Mouse (Mus musculus) forebrain, embryonic 12.5 days (tissue): Measurements from ENCODE around the gene AL732309.1. TPM values are rescaled to one million over a fixed set of nuclear protein-coding genes. Genes with fewer than 3 reads are reported as not detected.

ENCODE experiments used
- ATAC-seq: fragments of 200-750 bp; cut with Nextera tagmentation; 2 replicates; pipeline ENCODE4 v1.8.0; 2017; ENCODE audit warnings: moderate TSS enrichment; ENCODE audit not compliant: low FRiP score
- H3K27ac ChIP-seq: fragments of 300-500 bp; sonication (generic); 2 replicates; pipeline ENCODE4 v1.5.1; 2016; ENCODE audit warnings: mild to moderate bottlenecking
- H3K27me3 ChIP-seq: fragments of 300-500 bp; sonication (generic); 2 replicates; pipeline ENCODE4 v1.6.1; 2016; ENCODE audit warnings: mild to moderate bottlenecking
- H3K36me3 ChIP-seq: fragments of 300-500 bp; sonication (generic); replicated peaks from 2 replicates; pipeline ENCODE4 v1.6.1; 2016; ENCODE audit warnings: mild to moderate bottlenecking
- H3K4me1 ChIP-seq: fragments of 300-500 bp; sonication (generic); 2 replicates; pipeline ENCODE4 v1.6.1; 2016
- H3K4me2 ChIP-seq: fragments of 300-500 bp; sonication (generic); 2 replicates; pipeline ENCODE4 v1.6.1; 2016; ENCODE audit warnings: mild to moderate bottlenecking, moderate library complexity
- H3K4me3 ChIP-seq: fragments of 300-500 bp; sonication (generic); replicated peaks from 2 replicates; pipeline ENCODE4 v1.5.1; 2016; ENCODE audit warnings: mild to moderate bottlenecking
- H3K9ac ChIP-seq: fragments of 300-500 bp; sonication (generic); 2 replicates; pipeline ENCODE4 v1.6.1; 2016; ENCODE audit warnings: mild to moderate bottlenecking
- H3K9me3 ChIP-seq: fragments of 300-500 bp; sonication (generic); 2 replicates; pipeline ENCODE4 v1.6.1; 2016
- WGBS: fragments of 180-500 bp; shearing (Covaris S2); methylation state at CpG from one replicate; pipeline ENCODE4 v1.1.7; 2016; 5-methylcytosine and 5-hydroxymethylcytosine counted together
- polyA plus RNA-seq: library from polyadenylated mRNA; unstranded; fragments of >200 nt; fragmentation: Nextera tagmentation; extraction: Ambion mirVana; gene quantifications from 2 replicates; pipeline ENCODE4 v1.2.1, GENCODE M21; 2016

The AL732309.1 gene
- polyA plus RNA-seq, 1 experiment from 2014 or later: 6.0 TPM

DNA sequence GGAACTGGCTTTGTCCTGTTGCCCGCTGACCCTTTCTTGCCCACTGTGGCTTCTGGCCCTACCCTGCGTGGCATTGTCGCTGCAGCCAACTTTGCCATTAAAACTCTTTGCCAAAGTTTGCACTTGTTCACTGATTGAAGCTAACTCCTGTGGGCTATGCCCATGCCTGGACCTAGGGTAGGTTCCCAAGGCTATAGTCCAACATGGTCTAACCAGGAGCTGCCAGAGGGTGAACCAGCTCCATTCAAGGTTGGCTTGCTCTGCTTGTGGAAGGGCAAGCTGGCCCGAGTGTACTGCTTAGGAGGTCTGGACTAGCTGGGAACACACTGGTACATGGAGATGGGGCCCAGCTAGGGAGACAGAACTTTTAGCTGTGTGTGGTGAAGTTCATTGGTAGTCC, 2.5 kb downstream of the AL732309.1 start:
- Histone ChIP-seq H3K9ac (no peak overlapping the region), H3K4me2 (no peak overlapping the region), H3K27ac (no peak overlapping the region), H3K4me1 (peaks cover 31% of the 10 kb centered on the region), H3K9me3 (no peaks in the 10 kb centered on the region), H3K27me3 (peaks cover 21% of the 10 kb centered on the region), H3K4me3 (no peak overlapping the region), H3K36me3 (peaks cover 37% of the 10 kb centered on the region)
- 89% methylated on average over 4 of the region's 4 CpGs for WGBS
- ATAC-seq: no peak

DNA sequence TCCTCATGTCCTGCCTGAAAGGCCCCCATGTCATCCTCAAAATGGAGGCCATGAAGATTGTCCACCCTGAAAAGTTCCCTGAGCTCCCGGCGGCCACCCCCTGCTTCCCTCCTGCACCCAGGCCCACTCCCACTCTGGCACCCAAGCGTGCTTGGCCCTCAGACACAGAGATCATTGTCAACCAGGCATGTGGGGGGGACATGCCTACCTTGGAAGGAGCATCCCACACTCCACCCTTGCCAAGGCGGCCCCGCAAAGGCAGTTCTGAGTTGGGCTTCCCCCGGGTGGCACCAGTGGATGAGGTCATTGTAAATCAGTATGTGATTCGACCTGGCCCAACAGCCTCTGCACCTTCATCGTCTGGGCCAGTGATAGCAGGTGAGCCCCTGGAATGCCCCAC, 3.3 kb downstream of the AL732309.1 start:
- no peak for ATAC-seq
- Histone ChIP-seq H3K4me1 (peaks cover 31% of the 10 kb centered on the region), H3K4me2 (peak overlapping the region; percentile 97), H3K9me3 (no peaks in the 10 kb centered on the region), H3K36me3 (peaks cover 29% of the 10 kb centered on the region), H3K9ac (peak overlapping the region; percentile 77; the same call in 1 of the 2 replicates), H3K4me3 (no peak overlapping the region), H3K27ac (no peak overlapping the region), H3K27me3 (peaks cover 26% of the 10 kb centered on the region)
- 82% methylated on average over 8 of the region's 8 CpGs for WGBS

DNA sequence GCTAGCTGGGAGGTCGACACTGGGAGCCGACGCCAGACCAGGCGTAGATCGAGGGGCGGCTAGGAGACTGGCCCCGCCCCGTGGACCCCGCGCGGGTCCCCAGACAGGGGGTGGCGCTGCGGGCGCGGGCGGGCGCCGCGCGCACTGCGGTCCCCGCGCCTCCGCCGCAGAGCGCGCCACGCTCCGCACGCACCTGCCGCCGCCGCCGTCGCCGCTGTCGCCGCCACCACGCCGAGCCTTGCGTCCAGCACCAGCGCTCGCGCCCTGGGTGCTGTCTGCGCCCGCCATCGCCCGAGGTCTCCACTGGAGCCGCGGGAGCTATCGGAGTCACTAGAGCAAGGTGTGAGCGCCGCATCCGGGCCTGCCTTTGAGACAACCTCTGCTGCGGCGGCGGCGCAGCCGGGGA, 4.6 kb downstream of the AL732309.1 start, which contains the start of the genes Rnf208 and Cysrt1:
Gene Rnf208 (plus strand): TSS at position 155 of the 406 bp plus-strand sequence.
Gene Cysrt1 (minus strand): TSS at position 352 of the 406 bp plus-strand sequence.
- peak; percentile 60 for ATAC-seq
- Histone ChIP-seq H3K27me3 (peaks cover 32% of the 10 kb centered on the region), H3K36me3 (peaks cover 16% of the 10 kb centered on the region; the same call in 1 of the 2 replicates), H3K4me3 (peak within 1 kb of the TSS; percentile 64), H3K27ac (0 out of 2 replicates have a peak within 1 kb of the TSS, but pooled peaks have one; percentile 61), H3K4me2 (peak within 1 kb of the TSS; percentile 97), H3K4me1 (peaks cover 31% of the 10 kb centered on the region), H3K9me3 (no peaks in the 10 kb centered on the region), H3K9ac (peak within 1 kb of the TSS; percentile 77)
- WGBS: under 1% methylated on average over 32 of the region's 59 CpGs

DNA sequence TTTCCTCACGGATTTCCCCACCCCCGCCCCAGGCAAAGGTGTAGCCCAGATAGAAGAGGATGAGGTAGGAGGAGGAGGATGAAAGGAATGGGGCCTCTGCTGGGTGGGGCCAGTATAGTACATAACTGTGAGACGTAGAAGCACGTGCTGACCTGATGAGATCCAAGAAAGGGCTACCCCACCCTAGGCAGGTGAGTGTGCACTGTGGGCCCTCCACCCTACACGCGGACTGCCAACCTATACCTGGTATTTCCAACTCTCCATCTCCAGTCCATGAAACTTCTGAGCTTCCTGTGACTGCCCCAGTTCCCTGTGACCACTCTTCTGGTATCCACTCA, 5.3 kb downstream of the AL732309.1 start:
- Histone ChIP-seq H3K9ac (peak overlapping the region; percentile 77), H3K4me3 (peak overlapping the region; percentile 64), H3K27ac (0 out of 2 replicates have a peak overlapping the region, but pooled peaks have one; percentile 61), H3K27me3 (peaks cover 34% of the 10 kb centered on the region), H3K9me3 (no peaks in the 10 kb centered on the region), H3K36me3 (peaks cover 13% of the 10 kb centered on the region; the same call in 1 of the 2 replicates), H3K4me1 (peaks cover 31% of the 10 kb centered on the region), H3K4me2 (peak overlapping the region; percentile 97)
- ATAC-seq: peak; percentile 25
- 24% methylated on average over 6 of the region's 6 CpGs for WGBS

DNA sequence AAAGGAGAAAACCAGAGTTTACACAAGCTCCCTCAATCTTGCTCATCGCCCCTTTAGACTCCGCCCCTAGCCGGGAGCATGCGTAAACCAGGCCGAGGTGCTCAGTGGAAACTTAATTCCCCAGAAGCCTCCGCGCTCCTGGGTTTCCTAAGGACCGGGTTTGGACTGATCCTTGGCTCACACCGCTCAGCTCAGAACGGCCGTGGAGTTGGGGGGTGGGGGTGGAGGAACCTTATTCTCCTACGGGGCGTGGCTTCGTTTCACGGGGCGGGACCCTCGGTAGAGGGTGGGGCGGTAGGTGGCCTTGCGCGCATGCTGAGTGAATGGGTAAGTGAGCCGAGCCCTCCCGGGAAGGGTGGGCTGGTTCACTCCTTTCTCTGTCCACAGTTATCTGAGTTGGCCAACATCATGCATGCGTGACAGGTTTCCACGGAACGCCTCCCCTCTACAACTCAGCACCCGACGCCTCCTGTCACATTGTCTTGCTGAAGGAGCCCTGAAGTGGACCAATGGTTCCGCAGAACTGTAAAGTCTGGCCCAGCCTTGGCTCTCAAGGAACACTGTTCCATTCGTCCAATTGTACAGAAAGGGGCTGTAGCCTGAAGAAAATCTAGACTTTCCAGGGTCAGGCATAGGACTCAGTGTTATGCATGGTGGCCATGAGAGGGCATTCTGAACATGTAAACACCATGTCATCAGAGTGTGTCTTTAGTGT, 5.8 kb downstream of the AL732309.1 start:
- WGBS: 1% methylated on average over 29 of the region's 29 CpGs
- peaks cover 40% of the 10 kb centered on the region for H3K27me3 ChIP-seq
- peak; percentile 80 for ATAC-seq

DNA sequence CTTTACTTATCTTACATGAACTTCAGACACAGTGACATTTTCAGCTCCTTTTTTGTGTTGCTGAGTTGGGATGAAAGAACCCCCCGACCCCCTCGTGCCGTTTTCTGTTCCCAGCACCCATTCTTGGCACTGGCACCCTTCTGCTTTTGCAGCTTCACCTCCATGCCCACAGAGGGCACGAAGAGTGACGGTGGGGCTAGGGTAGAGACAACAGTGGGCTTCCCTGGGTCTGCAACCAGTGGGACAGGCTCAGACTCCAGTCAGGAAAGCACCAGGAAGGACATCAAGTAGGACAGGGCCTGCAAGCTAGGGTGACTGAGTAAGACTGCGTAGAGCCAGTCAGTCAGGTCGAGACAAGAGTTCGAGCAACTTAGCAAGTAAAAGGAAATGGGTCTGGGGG, 6.4 kb downstream of the AL732309.1 start:
- Histone ChIP-seq H3K4me3 (peak overlapping the region; percentile 64), H3K4me2 (peak overlapping the region; percentile 97), H3K27ac (0 out of 2 replicates have a peak overlapping the region, but pooled peaks have one; percentile 61), H3K4me1 (peaks cover 31% of the 10 kb centered on the region), H3K27me3 (peaks cover 45% of the 10 kb centered on the region), H3K36me3 (0 out of 2 replicates have a peak, but pooled peaks cover 3% of the 10 kb centered on the region), H3K9ac (no peak overlapping the region), H3K9me3 (no peaks in the 10 kb centered on the region)
- peak; percentile 11 for ATAC-seq
- WGBS: 46% methylated on average over 8 of the region's 8 CpGs

More for the DNA sequence above, 5.8 kb downstream of the AL732309.1 start:
- Histone ChIP-seq H3K36me3 (peaks cover 9% of the 10 kb centered on the region; the same call in 1 of the 2 replicates), H3K4me1 (peaks cover 31% of the 10 kb centered on the region), H3K4me2 (peak overlapping the region; percentile 97), H3K9me3 (no peaks in the 10 kb centered on the region), H3K9ac (peak overlapping the region; percentile 49), H3K4me3 (peak overlapping the region; percentile 64), H3K27ac (peak overlapping the region; percentile 61; the same call in 1 of the 2 replicates)

DNA sequence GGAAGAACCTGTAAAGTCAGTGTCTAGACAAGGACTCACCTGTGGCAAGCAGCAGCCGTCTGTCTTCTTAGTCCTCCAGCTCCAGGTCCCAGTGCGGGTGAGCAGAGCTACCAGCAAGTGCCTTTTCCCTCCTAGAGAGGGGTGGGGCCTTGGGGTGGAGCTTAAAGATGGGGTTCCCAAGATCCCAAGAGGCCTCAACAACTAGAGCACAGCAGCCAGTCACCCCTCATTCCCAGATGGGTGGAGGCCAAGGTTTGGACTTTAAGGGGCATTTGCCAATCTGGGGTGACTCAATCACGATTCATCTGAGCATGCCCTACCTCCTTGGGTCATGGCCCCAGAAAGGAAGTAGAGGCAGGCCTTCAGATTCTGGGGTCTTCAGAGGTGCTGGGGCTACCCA, 6.9 kb downstream of the AL732309.1 start:
- 88% methylated on average over 3 of the region's 3 CpGs for WGBS
- no peak for ATAC-seq
- peaks cover 31% of the 10 kb centered on the region for H3K4me1 ChIP-seq

DNA sequence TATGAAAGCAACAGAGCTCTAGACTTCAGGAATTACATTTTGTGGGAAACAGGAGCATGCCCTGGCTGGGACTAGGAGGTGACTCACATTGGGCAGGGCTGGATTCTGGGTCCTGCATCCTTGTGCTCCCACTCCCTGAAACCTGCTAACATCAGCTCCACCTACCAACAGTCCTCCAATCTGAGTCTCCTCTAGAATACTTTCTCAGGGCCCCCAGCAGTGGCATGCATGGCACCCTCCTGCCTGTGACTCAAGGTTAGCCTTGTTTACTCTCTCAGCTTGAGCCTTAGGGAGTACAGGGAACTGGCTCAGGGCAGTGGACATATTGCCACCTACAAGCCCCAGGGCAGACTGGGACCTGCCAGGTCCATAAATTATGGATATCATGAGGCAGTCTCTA, 8.6 kb downstream of the AL732309.1 start:
- no peak for ATAC-seq
- Histone ChIP-seq H3K9me3 (no peaks in the 10 kb centered on the region), H3K27ac (no peak overlapping the region), H3K4me3 (no peak overlapping the region), H3K27me3 (peaks cover 48% of the 10 kb centered on the region), H3K4me1 (peaks cover 26% of the 10 kb centered on the region), H3K9ac (no peak overlapping the region), H3K4me2 (no peak overlapping the region), H3K36me3 (no peaks in the 10 kb centered on the region)

More for the DNA sequence above, 6.9 kb downstream of the AL732309.1 start:
- Histone ChIP-seq H3K36me3 (0 out of 2 replicates have a peak, but pooled peaks cover 3% of the 10 kb centered on the region), H3K9me3 (no peaks in the 10 kb centered on the region), H3K27ac (no peak overlapping the region), H3K9ac (no peak overlapping the region), H3K4me3 (no peak overlapping the region), H3K27me3 (peaks cover 51% of the 10 kb centered on the region), H3K4me2 (no peak overlapping the region)

DNA sequence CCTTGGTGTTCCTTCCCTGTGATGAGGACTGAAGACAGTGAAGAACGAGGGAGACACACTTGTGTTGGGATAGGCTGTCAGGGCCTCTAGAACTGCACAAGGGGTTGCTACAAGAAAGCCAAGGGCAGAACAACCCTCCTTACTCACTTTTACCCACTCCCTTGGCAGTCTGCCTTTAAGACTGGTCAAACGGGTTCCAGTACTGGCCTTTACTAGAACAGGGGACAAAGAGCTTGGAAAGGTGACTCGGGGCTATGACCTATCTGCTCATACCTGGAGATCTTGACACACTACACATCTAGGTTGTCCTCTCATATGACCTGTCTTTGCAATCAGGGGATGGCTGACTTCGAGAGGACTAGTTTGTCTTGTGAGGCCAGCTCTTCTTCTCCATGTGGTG, 9.1 kb downstream of the AL732309.1 start:
- Histone ChIP-seq H3K9ac (no peak overlapping the region), H3K4me3 (no peak overlapping the region), H3K4me1 (peaks cover 21% of the 10 kb centered on the region), H3K27me3 (peaks cover 48% of the 10 kb centered on the region), H3K36me3 (no peaks in the 10 kb centered on the region), H3K4me2 (no peak overlapping the region), H3K9me3 (no peaks in the 10 kb centered on the region), H3K27ac (no peak overlapping the region)
- 80% methylated on average over 4 of the region's 4 CpGs for WGBS
- ATAC-seq: no peak

DNA sequence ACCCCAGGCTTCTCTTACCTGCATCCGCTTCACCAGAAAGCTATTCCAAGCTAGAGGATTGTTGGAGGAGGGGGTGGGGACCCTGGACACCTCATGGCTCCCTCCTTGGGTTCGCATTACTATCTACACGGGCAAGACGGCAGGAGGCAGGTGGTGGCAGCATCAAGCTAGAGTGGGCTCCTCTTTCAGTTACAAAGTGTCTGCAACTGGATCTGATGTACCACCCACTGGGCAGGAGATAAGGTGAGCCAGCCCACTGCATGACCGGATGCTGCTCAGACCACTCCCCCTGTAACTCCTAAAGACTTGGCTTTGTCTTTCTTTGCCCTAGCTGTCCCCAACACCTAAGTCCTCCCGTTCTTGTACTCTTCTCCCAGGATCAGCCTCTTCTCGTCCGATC, 10.0 kb downstream of the AL732309.1 start, which contains the start of gene Rnf224:
Gene Rnf224 (minus strand): TSS at position 174 of the 400 bp plus-strand sequence.
- peaks cover 55% of the 10 kb centered on the region for H3K27me3 ChIP-seq
- ATAC-seq: no peak
- H3K27ac ChIP-seq: no peak within 1 kb of the TSS
- H3K36me3 ChIP-seq: no peaks in the 10 kb centered on the region
- no peak within 1 kb of the TSS for H3K4me2 ChIP-seq
- no peak within 1 kb of the TSS for H3K4me3 ChIP-seq
- H3K4me1 ChIP-seq: peaks cover 15% of the 10 kb centered on the region
- 42% methylated on average over 8 of the region's 8 CpGs for WGBS
- no peaks in the 10 kb centered on the region for H3K9me3 ChIP-seq
- H3K9ac ChIP-seq: no peak within 1 kb of the TSS

DNA sequence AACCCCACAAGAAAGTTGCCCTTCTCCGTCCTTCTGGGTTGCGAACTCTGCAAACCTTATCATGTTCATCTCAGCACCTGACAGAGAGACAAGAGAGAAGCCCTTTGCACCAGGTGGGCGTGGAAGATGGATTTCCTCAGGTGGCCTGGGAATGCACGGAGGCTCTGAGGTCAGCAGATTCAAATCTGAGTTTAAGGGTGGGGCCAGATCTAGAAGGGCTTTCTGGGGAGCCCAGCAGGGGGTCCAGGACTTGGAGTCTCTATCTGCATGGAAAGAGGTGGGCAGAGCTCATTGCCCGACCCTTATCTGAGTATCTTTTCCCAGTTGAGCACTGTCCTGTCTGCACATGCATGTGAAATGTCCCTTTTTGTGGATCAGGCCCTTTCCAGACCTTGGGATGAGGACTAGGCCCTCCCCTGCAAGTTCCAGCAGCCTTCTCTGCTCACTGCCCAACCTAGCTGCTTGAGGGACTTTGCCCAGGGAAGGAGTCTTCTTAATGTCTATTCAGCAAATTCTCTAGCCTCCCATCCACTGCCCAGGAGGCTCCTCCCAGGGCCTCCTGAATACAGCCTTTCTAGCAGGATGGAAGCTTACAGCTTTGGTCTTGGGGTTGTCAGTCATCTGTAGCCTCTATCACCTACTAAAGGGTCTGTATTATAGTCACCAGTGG, 12.0 kb downstream of the AL732309.1 start:
- no peak for ATAC-seq
- H3K9ac ChIP-seq: no peak overlapping the region
- H3K27me3 ChIP-seq: peaks cover 52% of the 10 kb centered on the region
- no peak overlapping the region for H3K27ac ChIP-seq
- H3K4me1 ChIP-seq: no peaks in the 10 kb centered on the region
- no peak overlapping the region for H3K4me3 ChIP-seq
- no peaks in the 10 kb centered on the region for H3K9me3 ChIP-seq
- no peaks in the 10 kb centered on the region for H3K36me3 ChIP-seq
- H3K4me2 ChIP-seq: no peak overlapping the region
- 79% methylated on average over 5 of the region's 5 CpGs for WGBS

DNA sequence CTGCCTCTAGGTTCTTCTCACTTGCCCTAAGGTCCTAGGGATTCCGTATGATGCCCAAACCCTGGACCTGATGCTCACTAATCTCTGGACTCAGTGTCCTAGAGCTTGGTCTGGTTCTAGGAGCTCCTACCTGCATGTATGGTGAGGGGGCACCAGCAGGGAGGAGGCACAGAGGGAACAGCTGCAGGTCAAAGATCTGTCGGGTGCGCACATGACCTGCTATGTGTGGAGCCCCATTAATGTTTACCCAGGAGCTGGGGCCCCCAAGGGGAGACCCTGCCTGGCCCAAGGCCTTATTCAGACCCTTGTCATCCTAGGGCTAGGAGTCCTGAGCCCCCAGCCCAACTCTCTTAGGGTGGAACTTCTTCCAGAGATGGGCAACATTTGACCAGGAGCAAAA, 12.6 kb downstream of the AL732309.1 start, which contains the start of gene Slc34a3:
Gene Slc34a3 (minus strand): TSS at position 315 of the 400 bp plus-strand sequence.
- WGBS: 84% methylated on average over 3 of the region's 3 CpGs
- Histone ChIP-seq H3K4me1 (peaks cover 2% of the 10 kb centered on the region; the same call in 1 of the 2 replicates), H3K36me3 (no peaks in the 10 kb centered on the region), H3K27ac (no peak within 1 kb of the TSS), H3K4me2 (no peak within 1 kb of the TSS), H3K9me3 (no peaks in the 10 kb centered on the region), H3K9ac (no peak within 1 kb of the TSS), H3K4me3 (no peak within 1 kb of the TSS), H3K27me3 (peaks cover 51% of the 10 kb centered on the region)
- ATAC-seq: no peak
